Mouse (Mus musculus) kidney, adult 2 months (tissue): ENCODE measurements at regions not wholly inside any gene's neighbourhood (a gene's known extent, or its start where the extent isn't known, plus 50 kb on each side); places are given as distances from the start of the nearest gene placed in this dataset.

ENCODE experiments used
- CTCF ChIP-seq: fragments of 200-500 bp; conservative IDR thresholded peaks from 2 replicates; pipeline ENCODE4 v1.5.1; 2011; ENCODE audit warnings: low read depth, mild to moderate bottlenecking, control low read depth, low read length, moderate library complexity, mixed read lengths; ENCODE audit not compliant: insufficient read depth, insufficient read length
- POLR2A ChIP-seq: fragments of 200-500 bp; IDR thresholded peaks from one replicate; pipeline ENCODE4 v1.6.1; 2011; ENCODE audit warnings: low read depth, low read length, control low read depth

GRCm38 (mm10) chr2:169360272-169360671 lies 227.3 kb downstream of the Gm11011 start:
- TF ChIP-seq CTCF (peak; percentile 26; the same call in 1 of the 2 replicates), POLR2A (no peak)
